Mouse (Mus musculus): Measurements from ENCODE around the gene Aak1.
"Not testable (repeated sequence)": the region's sequence is repeated elsewhere in the genome, so short reads cannot be mapped to it uniquely, and the experiment has no call there.

Gene Aak1

GRCm38 (mm10) chr6:87009692-87010328 lies 160.5 kb downstream of the Aak1 start:
- peak; percentile 95 to 96 for DNase-seq (ENCODE audit: low spot score in 2 of 2)

DNA sequence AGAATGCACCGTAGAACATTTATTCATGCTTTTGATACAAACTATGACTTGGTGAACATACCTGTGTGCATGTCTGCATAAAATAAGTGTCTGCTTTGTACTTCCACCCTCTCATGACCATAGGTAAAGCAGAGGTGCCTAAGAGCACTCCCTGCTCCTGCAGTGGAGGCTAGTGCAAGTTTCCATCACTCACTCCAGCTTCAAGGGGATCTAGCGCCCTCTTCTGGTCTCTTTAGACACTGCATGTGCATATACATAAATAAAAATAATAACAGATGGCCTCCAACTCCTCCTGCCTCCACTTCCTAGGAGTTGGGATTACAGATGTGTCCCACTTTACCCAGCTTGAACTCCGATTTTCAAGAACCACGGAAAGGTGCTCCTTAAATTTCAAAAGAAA lies 167.6 kb downstream of the Aak1 start:
- DNase-seq (ENCODE audit: low spot score in 2 of 2): no peak

- no peak for DNase-seq (ENCODE audit: low spot score in 2 of 2)
Measured at GRCm38 (mm10) chr6:87018874-87019273, 169.6 kb downstream of the Aak1 start.

- DNase-seq (ENCODE audit: low spot score in 2 of 2): no peak
Measured at GRCm38 (mm10) chr6:87021791-87022190, 172.5 kb downstream of the Aak1 start.

DNA sequence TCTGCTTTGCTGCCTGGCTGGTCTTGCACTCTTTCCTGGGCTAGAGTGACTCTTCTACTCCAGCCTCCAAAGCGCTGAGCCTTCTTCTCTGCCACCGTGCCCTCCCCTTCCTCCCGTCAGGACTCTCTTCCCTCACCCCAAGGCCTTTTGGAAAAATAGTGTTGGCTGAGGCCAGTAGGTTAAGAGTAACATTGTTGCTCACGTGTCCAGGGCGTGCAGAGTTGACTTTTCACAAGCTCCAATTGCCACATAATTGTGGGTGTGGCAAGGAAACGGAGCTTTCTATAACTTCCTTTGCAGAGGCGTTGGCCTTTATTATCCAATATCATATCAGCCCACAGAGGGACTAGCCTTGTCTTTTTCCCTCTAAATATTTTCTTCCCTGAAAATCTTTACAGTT lies 177.7 kb downstream of the Aak1 start:
- no peak for DNase-seq (ENCODE audit: low spot score in 2 of 2)

DNA sequence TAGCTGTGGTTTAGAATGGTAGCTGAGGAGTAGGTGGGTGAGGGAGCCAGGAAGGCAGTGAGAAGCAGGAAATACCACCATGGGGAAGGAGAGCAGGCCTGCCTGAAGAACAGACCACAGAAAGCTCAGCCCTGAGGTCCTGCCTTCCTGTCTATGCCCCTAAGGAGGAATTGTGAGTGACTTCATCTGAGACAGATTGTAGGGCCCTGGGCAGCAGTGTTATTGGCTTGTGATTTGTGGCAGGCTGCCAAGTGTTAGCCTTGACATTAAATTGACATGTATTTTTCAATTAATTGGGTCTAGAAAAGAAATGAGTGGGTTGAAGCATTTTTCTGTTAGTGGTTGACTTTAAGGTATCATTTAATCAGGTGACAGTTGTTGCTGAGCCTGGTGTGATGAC lies 179.6 kb downstream of the Aak1 start:
- no peak for DNase-seq (ENCODE audit: low spot score in 2 of 2)

DNA sequence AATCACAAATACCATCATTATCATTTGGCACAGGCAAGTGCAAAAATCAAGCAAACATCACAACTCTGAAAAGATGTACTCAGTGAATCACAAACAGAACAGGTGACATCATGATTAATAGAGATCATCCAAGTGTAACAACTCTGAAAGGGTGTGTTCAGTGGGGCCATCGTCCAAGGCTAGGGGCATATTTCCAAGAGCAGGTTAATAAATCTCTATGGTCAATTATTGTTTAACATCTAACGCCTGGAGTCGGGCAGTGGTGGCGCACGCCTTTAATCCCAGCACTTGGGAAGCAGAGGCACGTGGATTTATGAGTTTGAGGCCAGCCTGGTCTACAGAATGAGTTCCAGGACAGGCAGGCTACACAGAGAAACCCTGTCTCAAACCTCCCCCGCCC lies 182.0 kb downstream of the Aak1 start:
- DNase-seq (ENCODE audit: low spot score in 2 of 2): not testable (repeated sequence)

DNA sequence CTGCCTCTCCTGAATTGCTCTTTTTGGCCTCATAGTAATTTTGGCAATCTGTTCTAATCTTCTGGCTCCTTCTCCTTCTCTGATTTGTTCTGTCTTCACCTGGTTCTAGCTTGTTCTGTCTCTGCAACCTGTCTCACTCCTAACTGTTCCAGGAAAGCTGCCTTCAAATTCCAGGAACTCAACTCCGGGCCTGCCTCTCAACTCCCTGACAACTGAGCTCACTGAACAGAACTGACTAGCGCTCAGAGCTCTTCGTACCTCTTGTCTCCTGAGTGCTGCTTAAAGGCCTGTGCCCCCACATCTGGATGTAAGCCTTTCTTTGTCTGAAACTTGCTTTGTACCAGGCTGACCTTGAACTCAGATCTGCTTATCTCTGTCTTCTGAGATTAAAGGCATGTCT lies 183.1 kb downstream of the Aak1 start:
- DNase-seq (ENCODE audit: low spot score in 2 of 2): no peak

- no peak for DNase-seq (ENCODE audit: low spot score in 2 of 2)
Measured at GRCm38 (mm10) chr6:87034395-87034794, 185.1 kb downstream of the Aak1 start.

GRCm38 (mm10) chr6:87037826-87038620 lies 188.7 kb downstream of the Aak1 start:
- no peak for DNase-seq (ENCODE audit: low spot score in 2 of 2)

DNA sequence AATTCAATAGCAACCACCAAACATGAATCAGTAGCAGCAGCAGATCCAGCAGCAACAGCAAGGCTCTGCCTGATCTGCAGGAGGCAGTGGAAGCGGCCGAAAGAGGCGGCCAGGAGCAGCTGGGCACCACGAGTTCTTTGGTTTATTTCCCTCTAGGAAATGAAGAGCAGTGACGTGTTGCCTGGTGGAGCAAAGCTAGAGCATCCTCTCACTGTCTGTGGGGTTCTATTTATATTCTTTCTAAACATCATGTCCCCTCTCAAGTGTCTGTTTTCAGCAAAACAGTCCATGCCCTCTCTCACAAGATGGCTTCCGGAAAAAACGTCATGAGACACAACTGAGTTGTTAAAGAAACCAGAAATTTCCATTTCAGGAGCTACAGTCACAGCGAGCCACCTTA lies 189.8 kb downstream of the Aak1 start:
- no peak for DNase-seq (ENCODE audit: low spot score in 2 of 2)

DNA sequence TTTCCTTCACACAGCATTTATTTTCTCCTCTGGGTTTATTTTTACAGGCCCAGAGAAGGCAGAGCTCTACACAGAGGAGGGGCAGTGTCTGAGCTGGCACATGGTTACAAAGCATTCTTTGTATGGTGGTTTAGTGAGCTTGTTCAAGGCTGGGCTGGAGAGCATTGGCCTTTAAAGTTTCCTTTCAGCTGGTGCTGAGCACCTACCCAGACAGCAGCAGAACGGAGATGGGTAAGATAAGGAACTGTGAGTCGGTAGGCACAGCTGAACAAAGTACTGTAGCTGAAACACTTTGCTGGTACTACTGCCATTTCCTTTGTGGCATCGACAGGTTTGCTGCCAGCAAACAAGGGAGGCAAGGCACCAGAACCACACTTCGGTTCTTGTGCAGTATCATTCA lies 191.7 kb downstream of the Aak1 start:
- DNase-seq (ENCODE audit: low spot score in 2 of 2): peak in 1 of 2 experiments; percentile 41

GRCm38 (mm10) chr6:87041431-87041830 lies 192.1 kb downstream of the Aak1 start:
- no peak for DNase-seq (ENCODE audit: low spot score in 2 of 2)

- DNase-seq (ENCODE audit: low spot score in 2 of 2): no peak
Measured at GRCm38 (mm10) chr6:87042004-87042336, 192.7 kb downstream of the Aak1 start.

DNA sequence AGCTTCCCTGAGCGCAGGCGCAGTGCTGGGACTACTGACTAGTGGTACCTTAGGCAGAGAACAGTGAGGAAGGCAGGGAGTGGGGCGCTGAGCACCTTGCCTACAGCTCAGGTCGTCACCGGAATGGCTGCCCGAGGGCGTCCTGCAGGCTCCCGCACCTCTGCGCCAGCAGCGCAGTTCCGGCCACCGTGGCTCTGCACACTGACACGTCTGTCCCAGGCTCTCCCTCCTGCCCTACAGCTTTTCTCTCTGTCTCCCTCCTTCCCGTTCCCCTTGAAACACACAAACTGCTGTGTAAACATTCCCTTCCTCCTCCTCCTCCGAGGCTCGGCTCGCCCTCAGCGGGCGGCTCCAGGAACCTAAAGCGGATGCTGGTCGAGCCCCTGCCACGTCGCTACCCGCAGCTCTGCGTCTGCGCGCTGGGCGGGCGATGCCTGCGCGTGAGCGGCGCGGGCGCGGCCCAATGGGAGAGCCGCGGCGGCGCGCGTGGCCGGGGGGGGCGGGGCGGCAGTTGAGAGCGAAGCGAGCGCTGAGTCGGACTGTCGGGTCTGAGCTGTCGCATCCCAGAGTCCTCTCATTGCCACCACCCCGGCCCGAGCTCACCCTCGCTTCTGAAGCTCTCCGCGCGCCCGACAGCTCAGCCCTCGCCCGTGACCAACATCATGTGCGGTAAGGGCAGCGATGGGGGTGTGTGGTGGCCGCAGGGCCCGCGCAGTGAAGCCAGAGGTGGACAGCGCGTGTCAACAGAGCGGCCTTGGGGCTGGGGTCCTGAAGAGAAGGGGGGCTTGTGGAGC lies 193.2 kb downstream of the Aak1 start, which contains the start of gene Gfpt1:
Gene Gfpt1 (plus strand): TSS at position 510 of the 794 bp plus-strand sequence.
- peak; percentile 97 for DNase-seq (ENCODE audit: low spot score in 2 of 2)

- no peak for DNase-seq (ENCODE audit: low spot score in 2 of 2)
Measured at GRCm38 (mm10) chr6:87043131-87043516, 193.8 kb downstream of the Aak1 start.

DNA sequence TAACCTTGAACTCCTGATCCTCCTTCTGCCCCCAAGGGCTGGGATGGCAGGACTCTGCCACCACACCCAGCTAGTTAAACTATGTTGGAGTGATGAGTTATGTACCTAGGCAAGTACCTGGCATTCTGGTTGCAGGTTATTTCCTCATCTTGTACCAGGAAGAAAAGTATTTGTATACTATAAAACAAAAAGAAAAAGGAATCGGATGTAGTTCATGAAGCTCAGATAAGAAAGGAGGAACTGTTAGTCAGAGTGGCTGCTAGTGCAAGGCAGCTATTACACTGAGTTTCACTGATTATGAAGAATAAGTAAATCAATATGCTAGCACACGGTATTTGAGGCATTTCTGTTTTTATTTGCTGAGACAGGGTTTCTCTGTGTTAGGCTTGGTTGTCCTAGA lies 195.6 kb downstream of the Aak1 start:
- no peak for DNase-seq (ENCODE audit: low spot score in 2 of 2)

DNA sequence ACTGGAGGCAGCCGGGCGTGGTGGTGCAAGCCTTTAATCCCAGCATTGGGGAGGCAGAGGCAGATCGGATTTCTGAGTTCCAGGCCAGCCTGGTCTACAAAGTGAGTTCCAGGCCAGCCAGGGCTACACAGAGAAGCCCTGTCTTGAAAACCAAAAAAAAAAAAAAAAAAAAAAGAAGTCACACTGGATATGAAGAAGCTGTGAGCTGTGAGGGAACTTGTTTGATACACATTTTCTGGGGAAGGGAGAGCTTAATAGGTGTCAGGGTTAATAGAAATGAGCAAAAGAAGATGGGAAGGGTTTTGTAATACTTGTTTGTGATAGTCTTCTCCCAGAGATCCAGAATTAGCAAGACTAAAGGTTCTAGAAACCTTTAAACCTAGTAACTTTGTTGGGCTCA lies 196.2 kb downstream of the Aak1 start:
- DNase-seq (ENCODE audit: low spot score in 2 of 2): no peak

GRCm38 (mm10) chr6:87048712-87049111 lies 199.4 kb downstream of the Aak1 start:
- DNase-seq (ENCODE audit: low spot score in 2 of 2): not testable (repeated sequence)

DNA sequence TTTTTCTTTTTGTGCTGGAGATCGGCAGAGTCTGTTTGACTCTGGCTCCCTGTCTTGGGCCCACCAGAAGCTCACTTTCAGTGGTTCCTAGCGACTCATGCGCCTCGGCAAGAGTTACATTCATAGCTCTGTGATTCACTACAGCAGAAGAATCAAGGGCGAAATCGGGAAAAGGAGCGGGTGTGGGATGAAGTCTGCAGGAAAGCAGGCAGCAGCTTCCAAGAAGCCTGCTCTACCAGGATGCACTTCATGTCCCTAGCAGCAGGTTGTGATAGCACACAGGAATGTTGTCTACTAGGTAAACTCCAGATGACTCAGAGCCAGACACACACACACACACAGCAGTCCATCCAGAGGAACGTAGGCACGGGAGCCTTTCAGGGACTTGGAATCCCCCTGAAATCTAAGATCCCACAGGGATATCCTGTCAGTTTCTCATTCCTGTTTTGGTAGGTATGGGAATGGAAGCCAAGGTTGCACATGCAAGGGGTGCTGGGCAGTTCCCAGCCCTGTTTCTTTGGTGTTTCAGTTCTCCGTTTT lies 202.6 kb downstream of the Aak1 start:
- DNase-seq (ENCODE audit: low spot score in 2 of 2): no peak
